19 mouse cellular contexts compared by ENCODE assay signal in the genomic region with DNA sequence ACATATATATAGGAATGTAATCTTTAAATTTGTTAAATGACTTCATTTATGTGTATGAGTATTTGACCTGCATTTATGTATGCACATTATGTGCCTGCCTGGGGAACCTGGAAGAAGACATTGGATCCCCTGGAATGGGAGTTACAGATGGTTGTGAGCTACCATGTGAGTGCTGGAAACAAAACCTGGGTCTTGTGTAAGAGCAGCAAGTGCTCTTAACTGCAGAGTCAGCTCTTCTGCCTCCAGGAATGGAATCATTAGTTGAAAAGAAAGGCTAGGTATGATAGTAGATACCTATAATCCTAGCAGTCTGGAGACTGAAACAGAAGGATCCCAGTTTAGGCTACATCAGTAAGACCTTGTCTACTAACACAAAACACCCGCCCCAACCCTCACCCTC. TPM values are rescaled to one million over a fixed set of nuclear protein-coding genes. Genes with fewer than 3 reads are reported as not detected.
DNase-seq lines count a peak whose midpoint lies in the region; TF ChIP-seq lines count a peak whose summit lies in the region.
"Had no signal": no experiment of that assay in that cellular context is flagged by ENCODE, and none has a peak within 500 bp of the region (broad histone marks: within the 10 kb centered on the region; RNA-seq: fewer than 3 reads in every experiment).

No protein-coding gene starts in this region.

- no peak for TF ChIP-seq CTCF in heart, adult 2 months (IDR thresholded peaks at IDR 0.05)
- TF ChIP-seq CTCF in CH12.LX (conservative IDR thresholded peaks at IDR 0.05 in 1 of 2, IDR thresholded peaks at IDR 0.05 in 1 of 2; ENCODE audit: low read depth in 2 of 2, low read length in 2 of 2) (no peak), MEL (IDR thresholded peaks at IDR 0.05 in 2 of 3, conservative IDR thresholded peaks at IDR 0.05 in 1 of 3; ENCODE audit: control insufficient read depth in 1 of 3, insufficient read depth in 1 of 3, low read depth in 2 of 3, low read length in 3 of 3, poor library complexity in 1 of 3, severe bottlenecking in 1 of 3) (no peak)

- in situ Hi-C loops in CH12.LX (cut with MboI; ENCODE audit: low pct_ligation_motif_present, low pct_unique_long_range_greater_than_20kb, low sequenced_read_pairs): no loop called here

- no peaks in the 10 kb centered on the region for H3K4me1 ChIP-seq in heart, embryonic 10.5 days
- H3K4me1 ChIP-seq in heart, adult 2 months (ENCODE audit: control insufficient read depth, insufficient read depth, low read length): no peaks in the 10 kb centered on the region
- H3K4me1 ChIP-seq in CH12.LX (ENCODE audit: control insufficient read depth in 1 of 2, insufficient read depth in 2 of 2) (no peaks in the 10 kb centered on the region), MEL (ENCODE audit: control insufficient read depth in 1 of 2, insufficient read depth in 2 of 2, low read length in 2 of 2) (peaks cover 10 to 16% of the 10 kb centered on the region in 2 experiments)
- H3K4me1 ChIP-seq in hindbrain, embryonic 10.5 days (replicated peaks): no peaks in the 10 kb centered on the region
- H3K4me1 ChIP-seq: embryonic facial prominence, embryonic 10.5 days; embryonic facial prominence, embryonic 12.5 days; forebrain, embryonic 13.5 days; forebrain, embryonic 15.5 days had no signal

- intact Hi-C loops in heart, adult 2 months (cut with DNase I): no loop called here

- peak; percentile 22 for DNase-seq in heart, embryonic 10.5 days (ENCODE audit: low spot score)
- no peak for DNase-seq in heart, adult 2 months
- no peak for DNase-seq in CH12.LX (ENCODE audit: extremely low read depth)
- no peak for DNase-seq in MEL (ENCODE audit: low read depth, low spot score)
- no peak for DNase-seq in hindbrain, embryonic 10.5 days (ENCODE audit: low spot score)
- DNase-seq: adrenal gland, adult 2 months; adrenal gland, postnatal 10 days; adrenal gland, postnatal 25 days; cerebellum, adult 11 months; cerebellum, adult 18-20 months; cerebellum, adult 8-10 months; cerebellum, postnatal 10 days; cerebellum, postnatal 25 days; forebrain, postnatal 0 days had no signal

- TF ChIP-seq RAD21 in CH12.LX (IDR thresholded peaks at IDR 0.05; ENCODE audit: low read depth, low read length): no peak
- TF ChIP-seq RAD21 in MEL (IDR thresholded peaks at IDR 0.05; ENCODE audit: low read depth, low read length): no peak

- 94% methylated on average over 1 of the region's 1 CpGs for WGBS in heart, embryonic 10.5 days
- WGBS in heart, adult 2 months: 93% methylated on average over 1 of the region's 1 CpGs
- WGBS in hindbrain, embryonic 10.5 days: 86% methylated on average over 1 of the region's 1 CpGs

- H3K4me3 ChIP-seq in heart, embryonic 10.5 days: no peak overlapping the region
- no peak overlapping the region for H3K4me3 ChIP-seq in heart, adult 2 months
- H3K4me3 ChIP-seq in CH12.LX (replicated peaks in 1 of 3; ENCODE audit: low read depth in 2 of 3, low read length in 2 of 3, poor library complexity in 1 of 3) (no peak overlapping the region), MEL (ENCODE audit: control insufficient read depth in 1 of 2, insufficient read depth in 1 of 2, low read depth in 2 of 2, low read length in 2 of 2) (no peak overlapping the region)
- no peak overlapping the region for H3K4me3 ChIP-seq in hindbrain, embryonic 10.5 days
- H3K4me3 ChIP-seq: embryonic facial prominence, embryonic 10.5 days; embryonic facial prominence, embryonic 12.5 days; forebrain, embryonic 13.5 days; forebrain, embryonic 15.5 days had no signal

- dilution Hi-C loops in CH12.LX (cut with MboI; ENCODE audit: extremely low pct_ligation_motif_present, extremely low pct_unique_long_range_greater_than_20kb, low sequenced_read_pairs): no loop called here

- no peaks in the 10 kb centered on the region for H3K9me3 ChIP-seq in heart, embryonic 10.5 days
- H3K9me3 ChIP-seq in CH12.LX (replicated peaks; ENCODE audit: low read length): no peaks in the 10 kb centered on the region
- no peaks in the 10 kb centered on the region for H3K9me3 ChIP-seq in MEL (replicated peaks; ENCODE audit: insufficient read depth, low read length)
- no peaks in the 10 kb centered on the region for H3K9me3 ChIP-seq in hindbrain, embryonic 10.5 days
- H3K9me3 ChIP-seq: embryonic facial prominence, embryonic 10.5 days; embryonic facial prominence, embryonic 12.5 days; forebrain, embryonic 13.5 days; forebrain, embryonic 15.5 days; G1E had no signal

- no peaks in the 10 kb centered on the region for H3K27me3 ChIP-seq in heart, embryonic 10.5 days (ENCODE audit: insufficient read depth, poor library complexity, severe bottlenecking)
- no peaks in the 10 kb centered on the region for H3K27me3 ChIP-seq in heart, adult 2 months (ENCODE audit: control insufficient read depth, insufficient read depth, low read length)
- no peaks in the 10 kb centered on the region for H3K27me3 ChIP-seq in CH12.LX (replicated peaks)
- H3K27me3 ChIP-seq in MEL (ENCODE audit: control insufficient read depth in 1 of 2, insufficient read depth in 2 of 2, low read length in 2 of 2): no peaks in the 10 kb centered on the region
- H3K27me3 ChIP-seq in hindbrain, embryonic 10.5 days (ENCODE audit: insufficient read depth, poor library complexity, severe bottlenecking): no peaks in the 10 kb centered on the region
- H3K27me3 ChIP-seq: embryonic facial prominence, embryonic 12.5 days; forebrain, embryonic 13.5 days; forebrain, embryonic 15.5 days had no signal

- peaks cover 50% of the 10 kb centered on the region for H3K36me3 ChIP-seq in heart, embryonic 10.5 days
- H3K36me3 ChIP-seq in heart, adult 2 months (ENCODE audit: control insufficient read depth, insufficient read depth, low read length): no peaks in the 10 kb centered on the region; the same call in 1 of the 2 replicates
- peaks cover 53 to 96% of the 10 kb centered on the region in 2 experiments for H3K36me3 ChIP-seq in CH12.LX (replicated peaks in 1 of 2; ENCODE audit: control insufficient read depth in 1 of 2, insufficient read depth in 1 of 2, low read length in 1 of 2)
- H3K36me3 ChIP-seq in MEL (ENCODE audit: control insufficient read depth in 1 of 2, insufficient read depth in 2 of 2, low read length in 2 of 2): peaks cover 9 to 34% of the 10 kb centered on the region in 2 experiments
- peaks cover 70% of the 10 kb centered on the region for H3K36me3 ChIP-seq in hindbrain, embryonic 10.5 days

- no peak for TF ChIP-seq EP300 in heart, adult 2 months (IDR thresholded peaks at IDR 0.05; ENCODE audit: insufficient read depth, low read depth, low read length)
- no peak for TF ChIP-seq EP300 in CH12.LX (IDR thresholded peaks at IDR 0.05; ENCODE audit: low read length)
- TF ChIP-seq EP300 in MEL (IDR thresholded peaks at IDR 0.05; ENCODE audit: low read depth in 1 of 2, low read length in 2 of 2): no peak

- no peak for TF ChIP-seq POLR2A in heart, adult 2 months (IDR thresholded peaks at IDR 0.05; ENCODE audit: insufficient read depth, low read depth, low read length)
- no peak for TF ChIP-seq POLR2A in CH12.LX (IDR thresholded peaks at IDR 0.05; ENCODE audit: low read depth, low read length)
- TF ChIP-seq POLR2A in MEL (IDR thresholded peaks at IDR 0.05; ENCODE audit: control insufficient read depth in 1 of 2, insufficient read depth in 1 of 2, low read depth in 1 of 2, low read length in 2 of 2, poor library complexity in 1 of 2): no peak

- H3K27ac ChIP-seq in heart, embryonic 10.5 days: no peak overlapping the region
- no peak overlapping the region for H3K27ac ChIP-seq in heart, adult 2 months
- H3K27ac ChIP-seq in CH12.LX (ENCODE audit: insufficient read depth, low read depth) (no peak overlapping the region), MEL (ENCODE audit: control insufficient read depth, low read depth, low read length) (no peak overlapping the region)
- no peak overlapping the region for H3K27ac ChIP-seq in hindbrain, embryonic 10.5 days
- H3K27ac ChIP-seq: embryonic facial prominence, embryonic 10.5 days; embryonic facial prominence, embryonic 12.5 days; forebrain, embryonic 13.5 days; forebrain, embryonic 15.5 days had no signal

- H3K4me2 ChIP-seq in CH12.LX (ENCODE audit: insufficient read depth, low read depth, poor library complexity, severe bottlenecking): no peak overlapping the region
- H3K4me2 ChIP-seq: embryonic facial prominence, embryonic 12.5 days; forebrain, embryonic 13.5 days; forebrain, embryonic 15.5 days had no signal

- no peaks in the 10 kb centered on the region for H3K79me2 ChIP-seq in heart, adult 2 months (replicated peaks; ENCODE audit: control insufficient read depth, insufficient read depth, low read length)
- H3K79me2 ChIP-seq in CH12.LX (replicated peaks; ENCODE audit: control insufficient read depth, extremely low read depth, insufficient read depth, poor library complexity, severe bottlenecking) (peaks cover 6% of the 10 kb centered on the region; the same call in 1 of the 2 replicates), MEL (ENCODE audit: control insufficient read depth, insufficient read depth, low read length, poor library complexity) (no peaks in the 10 kb centered on the region; the same call in 1 of the 2 replicates)

- no peak overlapping the region for H3K9ac ChIP-seq in heart, adult 2 months (ENCODE audit: low read depth, low read length)
- H3K9ac ChIP-seq in CH12.LX (ENCODE audit: insufficient read depth, low read depth) (no peak overlapping the region), MEL (ENCODE audit: control insufficient read depth, low read depth, low read length, poor library complexity, severe bottlenecking) (no peak overlapping the region)
- H3K9ac ChIP-seq: embryonic facial prominence, embryonic 12.5 days; forebrain, embryonic 13.5 days; forebrain, embryonic 15.5 days; forebrain, postnatal 0 days had no signal

RNA-seq across cellular contexts. Expression of gene Esrp2, which starts 10.7 kb away (rescaled TPM):
- polyA plus RNA-seq in heart, embryonic 10.5 days (2016; fragmentation: Nextera tagmentation; extraction: Ambion mirVana): 2.4 and 5.4 TPM in 2 replicates
- total RNA-seq in heart, adult 2 months (2021): under 1 TPM; 0.31 to 0.52 TPM
- polyA plus RNA-seq in heart, adult 2 months (2012; rRNA removed): 0.29 and 1.1 TPM in 2 replicates
- total RNA-seq in CH12.LX (2012; rRNA removed) (0.21 and 0.30 TPM in 2 replicates), CH12.LX (2014; rRNA removed) (not detected in 2 replicates), MEL (2012; rRNA removed) (1.3 and 2.3 TPM in 2 replicates)
- polyA plus RNA-seq in CH12.LX (2012; ENCODE audit: insufficient read length, low read depth) (0.24 and 0.37 TPM in 2 replicates), MEL (2012; ENCODE audit: insufficient read depth in 1 of 2, insufficient read length in 2 of 2, low read depth in 1 of 2, low replicate concordance in 2 of 2, missing spikeins in 1 of 2) (1 to 10 TPM in 1 of 2 experiments, not detected in 1; 4.5 TPM)
- polyA plus RNA-seq in hindbrain, embryonic 10.5 days (2016; fragmentation: Nextera tagmentation; extraction: Ambion mirVana): 2.5 and 3.3 TPM in 2 replicates
- total RNA-seq: G1E had no signal
- polyA plus RNA-seq: forebrain, postnatal 0 days; G1E had no signal

RNA-seq across cellular contexts. Expression of gene Pla2g15, which starts 24.1 kb away (rescaled TPM):
- polyA plus RNA-seq in heart, embryonic 10.5 days (2016; fragmentation: Nextera tagmentation; extraction: Ambion mirVana): 10.6 and 13.6 TPM in 2 replicates
- 1 to 10 TPM; 6.5 to 8.6 TPM for total RNA-seq in heart, adult 2 months (2021)
- 8.0 and 8.4 TPM in 2 replicates for polyA plus RNA-seq in heart, adult 2 months (2012; rRNA removed)
- 6.3 and 7.0 TPM in 2 replicates for total RNA-seq in CH12.LX (2012; rRNA removed)
- total RNA-seq in CH12.LX (2014; rRNA removed): 6.3 and 6.9 TPM in 2 replicates
- 7.0 and 8.0 TPM in 2 replicates for polyA plus RNA-seq in CH12.LX (2012; ENCODE audit: insufficient read length, low read depth)
- total RNA-seq in MEL (2012; rRNA removed): 4.0 and 6.2 TPM in 2 replicates
- polyA plus RNA-seq in MEL (2012; ENCODE audit: insufficient read depth in 1 of 2, insufficient read length in 2 of 2, low read depth in 1 of 2, low replicate concordance in 2 of 2, missing spikeins in 1 of 2): 1 to 10 TPM in 1 of 2 experiments, not detected in 1; 9.4 TPM
- 15.0 and 16.1 TPM in 2 replicates for polyA plus RNA-seq in hindbrain, embryonic 10.5 days (2016; fragmentation: Nextera tagmentation; extraction: Ambion mirVana)

RNA-seq across cellular contexts. Expression of gene Slc7a6, which starts 42.6 kb away (rescaled TPM):
- 47.3 and 67.8 TPM in 2 replicates for polyA plus RNA-seq in heart, embryonic 10.5 days (2016; fragmentation: Nextera tagmentation; extraction: Ambion mirVana)
- total RNA-seq in heart, adult 2 months (2021): 10 to 100 TPM; 10.2 to 10.8 TPM
- 14.7 and 17.4 TPM in 2 replicates for polyA plus RNA-seq in heart, adult 2 months (2012; rRNA removed)
- total RNA-seq in CH12.LX (2012; rRNA removed) (24.2 and 27.8 TPM in 2 replicates), CH12.LX (2014; rRNA removed) (29.5 and 32.6 TPM in 2 replicates), MEL (2012; rRNA removed) (26.2 and 34.4 TPM in 2 replicates)
- polyA plus RNA-seq in CH12.LX (2012; ENCODE audit: insufficient read length, low read depth) (61.8 and 67.1 TPM in 2 replicates), MEL (2012; ENCODE audit: insufficient read depth in 1 of 2, insufficient read length in 2 of 2, low read depth in 1 of 2, low replicate concordance in 2 of 2, missing spikeins in 1 of 2) (10 to 100 TPM in 1 of 2 experiments, not detected in 1; 48.2 TPM)
- polyA plus RNA-seq in hindbrain, embryonic 10.5 days (2016; fragmentation: Nextera tagmentation; extraction: Ambion mirVana): 66.1 and 71.9 TPM in 2 replicates
